Mouse (Mus musculus): ENCODE measurements around the gene Tmem147. TPM values are rescaled to one million over a fixed set of nuclear protein-coding genes. Genes with fewer than 3 reads are reported as not detected.
A peak's percentile ranks its signal among the peaks of the same experiment; 100 is the strongest.
"Not testable (repeated sequence)": the region's sequence is repeated elsewhere in the genome, so short reads cannot be mapped to it uniquely, and the experiment has no call there.

The Tmem147 gene
- polyA plus RNA-seq, 1 experiment from 2014 or later = 301 TPM

DNA sequence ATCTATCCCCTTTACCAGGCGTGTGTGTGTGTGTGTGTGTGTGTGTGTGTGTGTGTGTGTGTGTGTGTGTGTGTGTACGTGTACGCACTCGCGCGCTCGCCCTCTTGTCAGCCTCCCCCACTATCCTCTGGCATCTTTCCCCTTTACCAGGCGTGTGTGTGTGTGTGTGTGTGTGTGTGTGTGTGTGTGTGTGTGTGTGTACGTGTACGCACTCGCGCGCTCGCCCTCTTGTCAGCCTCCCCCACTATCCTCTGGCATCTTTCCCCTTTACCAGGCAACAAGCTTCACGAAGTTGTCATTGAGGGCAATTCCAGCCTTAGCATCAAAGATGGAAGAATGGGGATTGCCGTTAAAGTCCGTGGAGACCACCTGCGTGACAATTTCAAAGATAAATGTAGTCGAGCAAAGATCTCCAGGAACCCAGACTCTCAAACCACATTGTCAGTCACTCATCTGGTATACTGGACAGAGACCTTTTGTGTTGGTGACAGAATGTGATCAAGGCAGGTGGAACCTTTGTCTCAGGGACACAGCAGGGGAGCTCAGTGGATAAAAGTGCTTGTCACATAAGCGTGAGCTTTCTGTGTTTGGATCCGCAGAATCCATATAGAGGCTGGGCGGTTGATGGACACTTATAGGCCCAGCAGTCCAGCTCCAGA, 853 bp upstream of the Tmem147 start:
- ATAC-seq = 0 out of 2 replicates have a peak, but pooled peaks have one; percentile 1
- Histone ChIP-seq H3K27ac (ENCODE audit: low read depth, low read length) (peak overlapping the region; percentile 89), H3K36me3 (ENCODE audit: control insufficient read depth, insufficient read depth, low read length) (peaks cover 26% of the 10 kb centered on the region), H3K4me3 (ENCODE audit: low read length) (peak overlapping the region; percentile 89), H3K4me2 (ENCODE audit: low read length) (peak overlapping the region; percentile 88), H3K4me1 (ENCODE audit: control insufficient read depth, insufficient read depth, low read depth, low read length) (peaks cover 22% of the 10 kb centered on the region), H3K9ac (ENCODE audit: low read depth, low read length) (peak overlapping the region; percentile 97)
- 13% methylated on average over 9 of the region's 22 CpGs for WGBS
- H3K27me3 ChIP-seq (replicated peaks; ENCODE audit: control insufficient read depth, insufficient read depth, low read length); H3K9me3 ChIP-seq (ENCODE audit: control insufficient read depth, low read length): not testable (repeated sequence)

DNA sequence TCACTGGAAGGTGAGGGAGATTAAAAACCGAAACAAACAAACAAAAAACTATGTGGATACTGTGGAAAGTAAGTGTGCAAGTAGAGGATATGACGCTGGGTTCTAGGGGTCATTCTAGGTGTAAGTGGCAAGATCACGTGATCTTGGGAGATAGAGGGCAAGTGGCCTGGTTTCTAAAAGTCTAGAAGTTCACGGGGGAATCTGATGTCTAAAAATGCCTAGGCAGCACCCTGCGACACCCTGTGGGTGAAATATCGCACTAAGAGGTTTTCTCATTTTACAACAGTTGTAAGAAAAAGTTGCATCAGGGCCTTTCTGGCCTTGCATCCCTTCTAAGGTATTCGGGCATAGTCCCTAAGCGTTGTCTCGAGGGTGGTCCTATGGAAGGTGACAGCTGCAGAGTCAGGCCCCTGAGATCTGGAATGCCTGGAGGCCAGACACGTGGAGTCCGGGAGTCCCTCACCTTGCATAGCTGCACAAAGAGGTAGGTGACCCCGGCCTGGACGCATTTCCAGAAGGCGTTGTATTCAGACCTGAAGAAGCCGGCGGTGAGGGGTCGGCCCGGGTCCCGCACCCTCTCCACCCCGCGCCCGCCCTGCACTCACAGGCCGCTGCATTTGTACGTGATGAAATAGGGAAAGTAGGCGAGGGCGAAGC, 473 bp downstream of the Tmem147 start:
- peak; percentile 61 for ATAC-seq
- H3K9ac ChIP-seq (ENCODE audit: low read depth, low read length) = peak overlapping the region; percentile 97
- no peaks in the 10 kb centered on the region for H3K9me3 ChIP-seq (ENCODE audit: control insufficient read depth, low read length)
- H3K4me1 ChIP-seq (ENCODE audit: control insufficient read depth, insufficient read depth, low read depth, low read length) = peaks cover 22% of the 10 kb centered on the region
- peaks cover 22% of the 10 kb centered on the region for H3K36me3 ChIP-seq (ENCODE audit: control insufficient read depth, insufficient read depth, low read length)
- WGBS = 8% methylated on average over 26 of the region's 26 CpGs
- H3K27ac ChIP-seq (ENCODE audit: low read depth, low read length) = peak overlapping the region; percentile 89
- H3K4me2 ChIP-seq (ENCODE audit: low read length) = peak overlapping the region; percentile 88
- H3K27me3 ChIP-seq (replicated peaks; ENCODE audit: control insufficient read depth, insufficient read depth, low read length) = no peaks in the 10 kb centered on the region
- peak overlapping the region; percentile 89 for H3K4me3 ChIP-seq (ENCODE audit: low read length)

DNA sequence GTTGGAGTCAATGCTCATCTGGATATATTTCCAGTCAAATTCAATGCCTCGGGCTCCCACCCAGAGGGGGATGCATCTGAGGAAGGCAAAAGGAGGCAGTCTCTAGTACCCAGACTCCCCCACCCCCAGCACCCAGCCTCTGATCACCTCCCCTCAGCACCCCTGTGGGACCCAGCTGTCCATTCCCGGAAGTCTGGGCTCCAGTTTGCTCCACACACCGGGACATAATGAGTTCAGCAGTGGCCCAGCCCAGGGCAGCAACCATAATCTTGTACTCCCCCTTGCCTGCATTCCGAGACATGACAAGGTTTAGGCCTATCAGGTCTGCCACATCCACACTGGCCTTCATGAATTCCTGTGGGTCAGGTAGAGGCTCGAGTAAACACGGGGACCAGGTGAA, 1.1 kb downstream of the Tmem147 start:
- 88% methylated on average over 6 of the region's 6 CpGs for WGBS
- no peak overlapping the region for H3K27ac ChIP-seq (ENCODE audit: low read depth, low read length)
- ATAC-seq = no peak
- peak overlapping the region; percentile 88 for H3K4me2 ChIP-seq (ENCODE audit: low read length)
- H3K9ac ChIP-seq (ENCODE audit: low read depth, low read length) = peak overlapping the region; percentile 97
- H3K4me3 ChIP-seq (ENCODE audit: low read length) = peak overlapping the region; percentile 89; the same call in 1 of the 2 replicates
- H3K9me3 ChIP-seq (ENCODE audit: control insufficient read depth, low read length) = no peaks in the 10 kb centered on the region
- H3K27me3 ChIP-seq (replicated peaks; ENCODE audit: control insufficient read depth, insufficient read depth, low read length) = no peaks in the 10 kb centered on the region
- peaks cover 22% of the 10 kb centered on the region for H3K4me1 ChIP-seq (ENCODE audit: control insufficient read depth, insufficient read depth, low read depth, low read length)
- H3K36me3 ChIP-seq (ENCODE audit: control insufficient read depth, insufficient read depth, low read length) = peaks cover 19% of the 10 kb centered on the region

DNA sequence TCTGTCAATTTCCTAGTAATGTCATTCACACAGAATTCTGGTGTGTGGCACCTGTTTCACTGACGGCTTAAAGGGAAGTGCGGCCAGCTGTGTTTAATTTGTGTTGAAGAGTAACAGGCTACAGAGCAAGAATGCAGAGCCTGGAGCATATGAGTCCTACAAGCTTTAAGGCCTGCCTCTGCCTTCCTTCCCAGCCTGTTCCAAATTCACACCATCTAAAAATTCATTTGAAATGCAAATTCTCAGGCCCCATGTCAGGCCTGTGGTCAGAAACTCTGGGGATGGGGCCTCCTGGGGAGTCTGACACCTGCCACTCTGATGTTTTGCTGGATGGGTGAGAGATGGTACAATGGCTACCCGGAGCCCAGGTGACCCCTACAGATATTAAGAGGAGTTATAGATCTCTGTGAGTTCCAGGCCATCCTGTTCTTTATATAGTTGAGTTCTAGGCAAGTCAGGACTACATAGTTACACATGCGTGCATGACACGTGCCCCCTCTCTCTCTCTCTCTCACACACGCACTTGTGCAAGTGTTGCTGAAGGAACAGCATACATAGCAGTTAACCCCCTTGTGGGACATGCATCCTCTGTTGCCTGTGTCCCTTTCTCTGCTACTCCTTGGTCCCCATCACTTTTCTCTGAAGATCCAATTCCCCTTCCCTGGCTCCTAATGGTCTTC, 5.9 kb downstream of the Tmem147 start:
- no peaks in the 10 kb centered on the region for H3K27me3 ChIP-seq (replicated peaks; ENCODE audit: control insufficient read depth, insufficient read depth, low read length)
- ATAC-seq = no peak
- H3K4me3 ChIP-seq (ENCODE audit: low read length) = no peak overlapping the region
- 77% methylated on average over 6 of the region's 6 CpGs for WGBS
- no peak overlapping the region for H3K9ac ChIP-seq (ENCODE audit: low read depth, low read length)
- H3K4me2 ChIP-seq (ENCODE audit: low read length) = no peak overlapping the region
- peaks cover 4% of the 10 kb centered on the region for H3K4me1 ChIP-seq (ENCODE audit: control insufficient read depth, insufficient read depth, low read depth, low read length)
- no peak overlapping the region for H3K27ac ChIP-seq (ENCODE audit: low read depth, low read length)
- no peaks in the 10 kb centered on the region for H3K9me3 ChIP-seq (ENCODE audit: control insufficient read depth, low read length)
- H3K36me3 ChIP-seq (ENCODE audit: control insufficient read depth, insufficient read depth, low read length) = peaks cover 11% of the 10 kb centered on the region

DNA sequence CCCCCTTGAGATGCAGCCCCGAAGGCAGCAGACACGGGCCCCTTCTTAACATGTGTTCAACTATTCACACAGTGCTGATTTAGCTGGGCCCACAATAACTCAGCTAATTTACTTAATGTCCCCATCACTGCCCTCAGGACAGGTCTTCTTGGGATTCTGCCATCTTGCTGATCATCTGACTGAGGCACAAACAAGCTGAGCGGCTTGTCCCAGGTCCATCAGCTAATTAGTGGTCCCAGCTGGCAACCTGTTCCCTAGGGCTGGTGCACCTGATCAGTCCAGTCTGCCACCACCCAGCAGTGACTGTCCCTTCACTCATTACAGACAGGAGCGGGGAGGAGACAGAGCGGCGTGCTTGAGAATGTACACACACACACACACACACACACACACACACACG, 8.1 kb downstream of the Tmem147 start:
- H3K4me2 ChIP-seq (ENCODE audit: low read length) = no peak overlapping the region
- H3K36me3 ChIP-seq (ENCODE audit: control insufficient read depth, insufficient read depth, low read length) = no peaks in the 10 kb centered on the region
- peaks cover 10% of the 10 kb centered on the region for H3K4me1 ChIP-seq (ENCODE audit: control insufficient read depth, insufficient read depth, low read depth, low read length)
- 53% methylated on average over 7 of the region's 7 CpGs for WGBS
- H3K9me3 ChIP-seq (ENCODE audit: control insufficient read depth, low read length) = no peaks in the 10 kb centered on the region
- peaks cover 9% of the 10 kb centered on the region for H3K27me3 ChIP-seq (replicated peaks; ENCODE audit: control insufficient read depth, insufficient read depth, low read length)
- H3K4me3 ChIP-seq (ENCODE audit: low read length) = no peak overlapping the region
- H3K27ac ChIP-seq (ENCODE audit: low read depth, low read length) = no peak overlapping the region
- no peak for ATAC-seq
- H3K9ac ChIP-seq (ENCODE audit: low read depth, low read length) = no peak overlapping the region

DNA sequence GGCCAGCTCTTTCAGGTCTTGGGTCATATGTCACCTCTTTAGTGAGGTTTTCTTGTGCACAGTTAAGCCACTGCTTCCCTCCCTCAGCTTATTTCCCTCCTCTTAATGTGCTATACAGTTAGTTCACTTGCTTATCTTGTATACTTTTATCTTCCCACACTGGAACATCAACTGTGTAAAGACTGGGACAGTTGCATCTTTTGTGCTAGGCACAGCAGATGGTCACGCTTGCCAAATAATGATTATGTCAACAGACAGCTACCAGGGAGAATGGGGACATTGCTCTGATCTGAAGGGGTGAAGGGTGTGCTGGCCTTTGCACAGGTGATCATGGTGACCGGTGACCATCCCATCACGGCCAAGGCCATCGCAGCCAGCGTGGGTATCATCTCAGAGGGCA, 9.7 kb downstream of the Tmem147 start:
- H3K4me2 ChIP-seq (ENCODE audit: low read length) = no peak overlapping the region
- no peak for ATAC-seq
- peaks cover 20% of the 10 kb centered on the region for H3K27me3 ChIP-seq (replicated peaks; ENCODE audit: control insufficient read depth, insufficient read depth, low read length)
- H3K27ac ChIP-seq (ENCODE audit: low read depth, low read length) = no peak overlapping the region
- H3K9me3 ChIP-seq (ENCODE audit: control insufficient read depth, low read length) = no peaks in the 10 kb centered on the region
- no peak overlapping the region for H3K4me3 ChIP-seq (ENCODE audit: low read length)
- H3K36me3 ChIP-seq (ENCODE audit: control insufficient read depth, insufficient read depth, low read length) = no peaks in the 10 kb centered on the region
- 91% methylated on average over 5 of the region's 5 CpGs for WGBS
- H3K4me1 ChIP-seq (ENCODE audit: control insufficient read depth, insufficient read depth, low read depth, low read length) = peaks cover 10% of the 10 kb centered on the region
- H3K9ac ChIP-seq (ENCODE audit: low read depth, low read length) = no peak overlapping the region

GRCm38 (mm10) chr7:30717716-30718046, 11.7 kb downstream of the Tmem147 start:
- Histone ChIP-seq H3K9me3 (ENCODE audit: control insufficient read depth, low read length) (no peaks in the 10 kb centered on the region), H3K27ac (ENCODE audit: low read depth, low read length) (no peak overlapping the region), H3K36me3 (ENCODE audit: control insufficient read depth, insufficient read depth, low read length) (no peaks in the 10 kb centered on the region), H3K4me1 (ENCODE audit: control insufficient read depth, insufficient read depth, low read depth, low read length) (peaks cover 10% of the 10 kb centered on the region), H3K27me3 (replicated peaks; ENCODE audit: control insufficient read depth, insufficient read depth, low read length) (peaks cover 20% of the 10 kb centered on the region), H3K4me2 (ENCODE audit: low read length) (peak overlapping the region; percentile 81), H3K4me3 (ENCODE audit: low read length) (peak overlapping the region; percentile 46), H3K9ac (ENCODE audit: low read depth, low read length) (peak overlapping the region; percentile 65)
- WGBS = 8% methylated on average over 14 of the region's 14 CpGs
- ATAC-seq = no peak

- Histone ChIP-seq H3K4me2 (ENCODE audit: low read length) (peak overlapping the region; percentile 81), H3K4me3 (ENCODE audit: low read length) (peak overlapping the region; percentile 46), H3K27me3 (replicated peaks; ENCODE audit: control insufficient read depth, insufficient read depth, low read length) (peaks cover 20% of the 10 kb centered on the region), H3K4me1 (ENCODE audit: control insufficient read depth, insufficient read depth, low read depth, low read length) (peaks cover 10% of the 10 kb centered on the region), H3K36me3 (ENCODE audit: control insufficient read depth, insufficient read depth, low read length) (no peaks in the 10 kb centered on the region), H3K9ac (ENCODE audit: low read depth, low read length) (peak overlapping the region; percentile 65), H3K27ac (ENCODE audit: low read depth, low read length) (no peak overlapping the region), H3K9me3 (ENCODE audit: control insufficient read depth, low read length) (no peaks in the 10 kb centered on the region)
- ATAC-seq = peak; percentile 97
- WGBS = 4% methylated on average over 43 of the region's 43 CpGs
Measured at GRCm38 (mm10) chr7:30717006-30717715, 12.2 kb downstream of the Tmem147 start.

DNA sequence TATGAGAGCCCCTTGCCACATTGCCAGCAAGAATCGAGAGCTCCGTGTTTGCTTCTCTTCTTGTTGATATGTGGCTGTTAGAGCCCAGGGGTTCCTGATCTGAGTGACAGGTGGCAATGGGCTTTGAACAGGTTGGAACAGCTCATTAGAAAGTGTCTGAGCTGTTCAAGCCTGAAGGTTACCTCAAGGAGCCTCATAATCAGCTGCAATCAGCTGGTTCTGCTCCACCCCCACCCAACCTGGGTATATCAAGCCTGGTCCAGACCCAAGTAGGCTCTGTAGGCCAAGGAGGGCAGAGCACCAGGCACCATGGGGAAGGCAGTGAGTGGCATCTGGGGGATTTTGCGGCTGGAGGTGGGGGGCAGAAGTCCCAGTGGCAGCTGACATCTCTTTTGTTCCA, 17.4 kb downstream of the Tmem147 start, which contains the start of gene Atp4a:
TSS of gene Atp4a (plus strand) at position 268 of the 400 bp plus-strand sequence.
- Histone ChIP-seq H3K4me1 (ENCODE audit: control insufficient read depth, insufficient read depth, low read depth, low read length) (peaks cover 1% of the 10 kb centered on the region; the same call in 1 of the 2 replicates), H3K27me3 (replicated peaks; ENCODE audit: control insufficient read depth, insufficient read depth, low read length) (peaks cover 16% of the 10 kb centered on the region), H3K9me3 (ENCODE audit: control insufficient read depth, low read length) (no peaks in the 10 kb centered on the region), H3K4me2 (ENCODE audit: low read length) (no peak within 1 kb of the TSS), H3K36me3 (ENCODE audit: control insufficient read depth, insufficient read depth, low read length) (no peaks in the 10 kb centered on the region), H3K4me3 (ENCODE audit: low read length) (no peak within 1 kb of the TSS), H3K27ac (ENCODE audit: low read depth, low read length) (no peak within 1 kb of the TSS), H3K9ac (ENCODE audit: low read depth, low read length) (no peak within 1 kb of the TSS)
- ATAC-seq = no peak
- 88% methylated on average over 3 of the region's 3 CpGs for WGBS

Data from hindbrain, embryonic 16.5 days (tissue).